Mouse (Mus musculus) thymus, postnatal 36 days (tissue): Measurements from ENCODE around the gene Capn9.

Experiments used
- DNase-seq, 2 experiments: peaks; one replicate each; pipeline ENCODE4 v3.0.0; 2022; ENCODE audit warnings: mixed read lengths in 2 of 2

Capn9 gene

GRCm38 (mm10) chr8:124643540-124644339, 67.8 kb downstream of the Capn9 start:
- no peak for DNase-seq

- DNase-seq = no peak
These were observed 72.4 kb downstream of the Capn9 start for GRCm38 (mm10) chr8:124648311-124648710.

GRCm38 (mm10) chr8:124651776-124652175, 75.9 kb downstream of the Capn9 start:
- no peak for DNase-seq

DNA sequence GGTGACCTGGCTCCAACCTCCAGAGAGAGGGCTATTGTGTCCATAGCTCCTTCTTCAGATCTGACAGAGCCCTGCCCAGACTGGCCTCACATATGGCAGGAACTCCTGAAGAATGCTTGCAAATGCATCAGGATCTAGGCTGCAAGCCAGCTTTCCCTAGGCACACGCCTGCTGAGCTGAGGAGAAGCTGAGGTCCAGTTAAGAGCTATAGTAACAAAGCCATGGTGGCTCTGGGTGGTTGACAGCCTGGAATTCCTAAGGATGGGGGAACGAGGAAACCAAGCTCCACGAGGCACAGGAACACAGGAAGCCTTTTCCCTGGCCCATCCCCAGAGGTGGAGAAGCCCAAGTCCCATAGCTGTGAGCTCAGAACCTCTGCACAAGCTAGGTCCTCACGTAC, 76.6 kb downstream of the Capn9 start:
- no peak for DNase-seq

DNA sequence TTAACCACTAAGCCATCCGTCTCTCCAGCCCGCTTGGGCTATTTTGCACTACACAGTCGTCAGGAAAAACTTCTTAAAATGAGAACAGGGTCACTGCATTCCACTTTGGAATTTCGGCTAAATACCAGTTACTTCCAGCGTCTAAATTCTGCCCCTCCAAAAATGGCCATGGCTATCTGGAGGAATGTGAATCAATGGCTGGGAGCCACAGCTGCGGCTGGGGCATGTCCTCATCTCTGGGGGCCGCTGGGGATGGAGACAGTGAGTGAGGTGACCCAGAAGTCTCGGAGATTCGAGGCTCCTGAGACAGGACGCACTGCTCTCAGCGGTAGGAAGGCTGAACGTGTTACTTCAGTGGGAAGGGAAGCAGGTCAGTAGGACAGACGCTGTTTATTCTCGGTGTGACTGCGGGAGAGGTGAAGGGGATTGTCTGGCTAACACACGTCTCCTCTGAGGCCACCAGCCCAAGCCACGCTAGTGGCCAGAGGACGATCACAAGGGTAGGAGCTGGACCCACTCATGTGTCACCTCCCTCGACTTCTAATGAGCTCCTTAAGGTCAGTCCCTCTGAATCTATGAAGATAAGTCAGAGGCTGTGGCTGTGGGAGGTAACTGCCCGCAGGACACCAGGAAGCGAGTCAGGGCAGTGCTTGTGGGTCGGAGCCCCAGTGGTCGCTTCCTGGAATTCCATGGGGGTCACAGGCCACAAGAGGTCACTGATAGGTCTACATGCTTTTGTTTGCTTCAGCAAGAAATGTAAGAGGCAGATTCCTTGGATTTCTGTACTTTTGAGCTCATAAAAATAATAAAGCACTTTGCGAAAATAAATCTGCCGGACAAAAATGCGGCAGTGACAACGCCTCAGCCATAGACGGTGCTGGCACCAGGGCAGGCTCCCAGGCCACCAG, 77.9 kb downstream of the Capn9 start:
- no peak for DNase-seq

GRCm38 (mm10) chr8:124657961-124658360, 82.0 kb downstream of the Capn9 start:
- DNase-seq = no peak

DNA sequence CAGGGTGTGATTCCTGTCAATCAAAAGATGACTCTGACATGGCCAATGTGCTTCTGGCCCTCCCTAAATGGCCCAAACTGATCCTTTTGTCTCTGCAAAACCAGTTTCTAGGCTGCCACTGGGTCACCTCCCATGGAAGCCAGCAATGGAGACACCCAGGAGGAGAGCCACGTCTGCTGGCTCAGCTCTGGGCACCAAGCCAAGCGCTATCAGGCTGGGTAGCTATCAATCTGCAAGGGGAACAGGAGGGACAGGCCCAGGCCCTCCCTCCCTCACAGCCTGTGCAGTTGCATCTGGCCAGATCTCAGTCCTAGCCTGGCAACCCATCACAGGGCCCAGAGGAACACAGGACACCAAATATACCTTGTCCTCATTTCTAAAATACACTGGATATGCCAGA, 82.5 kb downstream of the Capn9 start:
- DNase-seq = no peak

DNA sequence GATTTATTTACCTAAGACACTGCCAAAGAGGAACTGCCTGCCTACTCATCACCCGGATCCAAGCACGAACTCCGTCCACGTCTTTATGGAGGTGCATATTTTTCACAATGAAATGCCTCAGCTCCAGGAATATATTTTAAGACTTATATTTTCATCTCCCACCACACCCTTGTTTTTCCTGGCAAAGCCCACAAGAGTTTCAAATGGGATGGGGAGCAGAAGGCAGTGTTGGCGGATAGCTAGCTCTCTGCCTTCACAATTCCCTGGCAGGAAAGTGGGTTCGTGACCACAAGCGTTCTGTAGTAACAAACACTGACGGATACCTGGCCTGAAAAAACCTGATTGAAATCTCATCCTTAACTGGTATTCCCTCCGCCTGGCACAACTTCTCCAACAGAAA, 85.9 kb downstream of the Capn9 start:
- DNase-seq = no peak

GRCm38 (mm10) chr8:124662446-124663111, 86.7 kb downstream of the Capn9 start:
- DNase-seq = no peak

GRCm38 (mm10) chr8:124663112-124663873, 87.4 kb downstream of the Capn9 start, which contains the start of gene 2310022B05Rik:
Gene 2310022B05Rik, minus strand, starts transcription at chr8:124663369.
- DNase-seq = peak; percentile 73 to 75

DNA sequence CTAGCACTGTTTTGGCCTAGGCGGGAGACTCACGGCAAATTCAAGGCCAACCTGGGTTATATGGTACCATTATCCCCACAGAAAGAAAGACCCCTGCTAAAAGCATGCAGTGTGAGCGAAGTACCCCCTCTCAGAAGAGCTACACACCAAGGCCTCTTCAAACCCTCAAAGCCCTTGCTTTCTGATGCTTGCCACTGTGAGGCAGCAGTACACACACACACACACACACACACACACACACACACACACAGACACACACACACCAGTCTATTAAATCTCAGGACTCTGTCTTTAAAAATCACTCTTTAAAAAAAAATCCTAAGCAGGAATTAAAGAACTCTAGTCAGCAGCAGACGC, 87.9 kb downstream of the Capn9 start:
- DNase-seq = no peak

- no peak for DNase-seq
These were observed 88.5 kb downstream of the Capn9 start for GRCm38 (mm10) chr8:124664414-124664813.
